Mouse (Mus musculus) mesoderm, embryonic 11.5 days (tissue): ENCODE measurements at regions not wholly inside any gene's neighbourhood (a gene's known extent, or its start where the extent isn't known, plus 50 kb on each side); places are given as distances from the start of the nearest gene placed in this dataset.

Source experiments
- DNase-seq: peaks from one replicate; pipeline ENCODE4 v3.0.0-alpha.2; 2012; ENCODE audit warnings: low read depth, low spot score

- no peak for DNase-seq
Measured at GRCm38 (mm10) chr17:91913556-91913955, 820.7 kb upstream of the Nrxn1 start.

- no peak for DNase-seq
Measured at GRCm38 (mm10) chr17:91903092-91903491, 810.2 kb upstream of the Nrxn1 start.

GRCm38 (mm10) chr17:91875231-91875630 lies 782.4 kb upstream of the Nrxn1 start:
- no peak for DNase-seq

- peak; percentile 1 for DNase-seq
Measured at GRCm38 (mm10) chr17:91862152-91862551, 769.3 kb upstream of the Nrxn1 start.
